Mouse (Mus musculus): Measurements from ENCODE around the gene Macf1. TPM values are rescaled to one million over a fixed set of nuclear protein-coding genes. Genes with fewer than 3 reads are reported as not detected.

Gene Macf1
- polyA plus RNA-seq, 2 experiments, result 79.8 to 103 TPM

- H3K9me3 ChIP-seq (ENCODE audit: control insufficient read depth, low read length), result no peaks in the 10 kb centered on the region
- WGBS, result 90% methylated on average over 5 of the region's 5 CpGs
- no peak for TF ChIP-seq POLR2A (IDR thresholded peaks at IDR 0.05; ENCODE audit: borderline replicate concordance, extremely low read depth, insufficient read depth, insufficient read length)
- H3K4me1 ChIP-seq (ENCODE audit: control insufficient read depth, insufficient read depth, low read length), result peaks cover 4% of the 10 kb centered on the region; the same call in 1 of the 2 replicates
- DNase-seq (ENCODE audit: low spot score) (no peak), ATAC-seq (ENCODE audit: low FRiP score, low read depth) (no peak)
- H3K36me3 ChIP-seq (ENCODE audit: control insufficient read depth, insufficient read depth, low read length), result peaks cover 20% of the 10 kb centered on the region
- no peaks in the 10 kb centered on the region for H3K27me3 ChIP-seq (ENCODE audit: control insufficient read depth, insufficient read depth, low read length)
- H3K27ac ChIP-seq (replicated peaks; ENCODE audit: low read depth, low read length), result no peak overlapping the region
- no peak overlapping the region for H3K9ac ChIP-seq (ENCODE audit: low read depth, low read length, severe bottlenecking)
- no peak overlapping the region for H3K4me2 ChIP-seq (replicated peaks; ENCODE audit: low read depth, low read length, severe bottlenecking)
- H3K4me3 ChIP-seq (replicated peaks; ENCODE audit: low read length), result no peak overlapping the region
Observed at GRCm38 (mm10) chr4:123427900-123428684, 256.1 kb downstream of the Macf1 start.

GRCm38 (mm10) chr4:123427271-123427899 lies 256.8 kb downstream of the Macf1 start:
- TF ChIP-seq POLR2A (IDR thresholded peaks at IDR 0.05; ENCODE audit: borderline replicate concordance, extremely low read depth, insufficient read depth, insufficient read length), result no peak
- Histone ChIP-seq H3K9ac (ENCODE audit: low read depth, low read length, severe bottlenecking) (no peak overlapping the region), H3K36me3 (ENCODE audit: control insufficient read depth, insufficient read depth, low read length) (peaks cover 13% of the 10 kb centered on the region), H3K4me3 (replicated peaks; ENCODE audit: low read length) (no peak overlapping the region), H3K27ac (replicated peaks; ENCODE audit: low read depth, low read length) (no peak overlapping the region), H3K4me1 (ENCODE audit: control insufficient read depth, insufficient read depth, low read length) (peaks cover 4% of the 10 kb centered on the region; the same call in 1 of the 2 replicates), H3K27me3 (ENCODE audit: control insufficient read depth, insufficient read depth, low read length) (no peaks in the 10 kb centered on the region), H3K4me2 (replicated peaks; ENCODE audit: low read depth, low read length, severe bottlenecking) (no peak overlapping the region), H3K9me3 (ENCODE audit: control insufficient read depth, low read length) (no peaks in the 10 kb centered on the region)
- ATAC-seq (ENCODE audit: low FRiP score, low read depth), result no peak
- WGBS, result 80% methylated on average over 9 of the region's 9 CpGs
- DNase-seq (ENCODE audit: low spot score), result no peak

- H3K27ac ChIP-seq (replicated peaks; ENCODE audit: low read depth, low read length), result no peak overlapping the region
- ATAC-seq (ENCODE audit: low FRiP score, low read depth), result no peak
- H3K9ac ChIP-seq (ENCODE audit: low read depth, low read length, severe bottlenecking), result no peak overlapping the region
- no peaks in the 10 kb centered on the region for H3K27me3 ChIP-seq (ENCODE audit: control insufficient read depth, insufficient read depth, low read length)
- peaks cover 4% of the 10 kb centered on the region; the same call in 1 of the 2 replicates for H3K4me1 ChIP-seq (ENCODE audit: control insufficient read depth, insufficient read depth, low read length)
- no peak for DNase-seq (ENCODE audit: low spot score)
- no peaks in the 10 kb centered on the region for H3K9me3 ChIP-seq (ENCODE audit: control insufficient read depth, low read length)
- no peak overlapping the region for H3K4me3 ChIP-seq (replicated peaks; ENCODE audit: low read length)
- TF ChIP-seq POLR2A (IDR thresholded peaks at IDR 0.05; ENCODE audit: borderline replicate concordance, extremely low read depth, insufficient read depth, insufficient read length), result no peak
- 0 out of 2 replicates have a peak, but pooled peaks cover 6% of the 10 kb centered on the region for H3K36me3 ChIP-seq (ENCODE audit: control insufficient read depth, insufficient read depth, low read length)
- 85% methylated on average over 10 of the region's 10 CpGs for WGBS
- no peak overlapping the region for H3K4me2 ChIP-seq (replicated peaks; ENCODE audit: low read depth, low read length, severe bottlenecking)
Observed at GRCm38 (mm10) chr4:123426429-123427080, 257.6 kb downstream of the Macf1 start.

DNA sequence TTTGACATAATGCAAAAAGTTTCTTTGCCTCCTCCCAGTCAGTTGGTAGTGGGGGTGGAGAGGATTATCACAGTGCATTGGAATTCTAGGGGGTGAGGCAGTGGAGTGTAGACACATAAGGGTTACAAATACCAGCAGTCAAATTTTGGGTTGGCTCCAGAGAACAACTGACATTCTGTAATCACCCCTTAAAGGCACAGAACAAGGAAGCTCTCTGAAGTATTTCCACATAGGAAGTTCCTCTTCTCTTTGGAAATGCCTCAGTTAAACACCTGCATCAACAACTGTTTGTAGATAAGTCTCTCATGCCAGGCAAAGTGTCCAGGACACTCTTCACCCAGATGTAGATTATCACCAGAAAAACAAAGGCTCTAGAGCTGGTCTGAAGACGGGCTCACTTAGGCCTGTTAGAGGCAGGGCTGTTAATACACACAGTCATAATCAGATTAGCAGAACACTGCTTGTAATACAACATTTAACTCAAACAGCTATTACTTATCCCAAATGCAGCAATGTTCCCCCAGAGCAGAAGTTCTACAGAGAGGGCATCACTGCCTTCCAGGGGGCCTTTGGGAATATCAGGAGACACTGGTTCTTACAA lies 258.4 kb downstream of the Macf1 start:
- H3K9me3 ChIP-seq (ENCODE audit: control insufficient read depth, low read length), result no peaks in the 10 kb centered on the region
- H3K27ac ChIP-seq (replicated peaks; ENCODE audit: low read depth, low read length), result no peak overlapping the region
- no peaks in the 10 kb centered on the region for H3K27me3 ChIP-seq (ENCODE audit: control insufficient read depth, insufficient read depth, low read length)
- no peak for ATAC-seq (ENCODE audit: low FRiP score, low read depth)
- no peak for TF ChIP-seq POLR2A (IDR thresholded peaks at IDR 0.05; ENCODE audit: borderline replicate concordance, extremely low read depth, insufficient read depth, insufficient read length)
- H3K36me3 ChIP-seq (ENCODE audit: control insufficient read depth, insufficient read depth, low read length), result no peaks in the 10 kb centered on the region
- peak; percentile 59 for DNase-seq (ENCODE audit: low spot score)
- H3K9ac ChIP-seq (ENCODE audit: low read depth, low read length, severe bottlenecking), result no peak overlapping the region
- WGBS, result 81% methylated on average over 1 of the region's 1 CpGs
- H3K4me2 ChIP-seq (replicated peaks; ENCODE audit: low read depth, low read length, severe bottlenecking), result no peak overlapping the region
- no peak overlapping the region for H3K4me3 ChIP-seq (replicated peaks; ENCODE audit: low read length)
- peaks cover 4% of the 10 kb centered on the region; the same call in 1 of the 2 replicates for H3K4me1 ChIP-seq (ENCODE audit: control insufficient read depth, insufficient read depth, low read length)

- WGBS, result 92% methylated on average over 2 of the region's 2 CpGs
- no peak for TF ChIP-seq POLR2A (IDR thresholded peaks at IDR 0.05; ENCODE audit: borderline replicate concordance, extremely low read depth, insufficient read depth, insufficient read length)
- H3K27ac ChIP-seq (replicated peaks; ENCODE audit: low read depth, low read length), result no peak overlapping the region
Observed at GRCm38 (mm10) chr4:123424050-123424449, 260.1 kb downstream of the Macf1 start.

More at GRCm38 (mm10) chr4:123424050-123424449, 260.1 kb downstream of the Macf1 start:
- Histone ChIP-seq H3K9ac (ENCODE audit: low read depth, low read length, severe bottlenecking) (no peak overlapping the region), H3K4me1 (ENCODE audit: control insufficient read depth, insufficient read depth, low read length) (peaks cover 4% of the 10 kb centered on the region; the same call in 1 of the 2 replicates), H3K4me3 (replicated peaks; ENCODE audit: low read length) (no peak overlapping the region), H3K9me3 (ENCODE audit: control insufficient read depth, low read length) (no peaks in the 10 kb centered on the region), H3K4me2 (replicated peaks; ENCODE audit: low read depth, low read length, severe bottlenecking) (no peak overlapping the region), H3K36me3 (ENCODE audit: control insufficient read depth, insufficient read depth, low read length) (no peaks in the 10 kb centered on the region), H3K27me3 (ENCODE audit: control insufficient read depth, insufficient read depth, low read length) (no peaks in the 10 kb centered on the region)
- no peak for ATAC-seq (ENCODE audit: low FRiP score, low read depth)
- no peak for DNase-seq (ENCODE audit: low spot score)

Data from limb, embryonic 14.5 days (tissue).